Mouse (Mus musculus) neural tube, embryonic 14.5 days (tissue): Measurements from ENCODE around the gene Abcc9. TPM values are rescaled to one million over a fixed set of nuclear protein-coding genes. Genes with fewer than 3 reads are reported as not detected.

Source experiments
- ATAC-seq: fragments of 200-750 bp; cut with Nextera tagmentation; 2 replicates; pipeline ENCODE4 v1.8.0; 2017; ENCODE audit warnings: low read depth, mild to moderate bottlenecking, moderate TSS enrichment, moderate library complexity
- H3K27ac ChIP-seq: fragments of 300-500 bp; sonication (generic); 2 replicates; pipeline ENCODE4 v1.5.1; 2014; ENCODE audit warnings: low read depth, mild to moderate bottlenecking, control low read depth, low read length, moderate library complexity, mixed read lengths
- H3K27me3 ChIP-seq: fragments of 300-500 bp; sonication (generic); 2 replicates; pipeline ENCODE4 v1.6.1; 2014; ENCODE audit warnings: low read length; ENCODE audit not compliant: control insufficient read depth, insufficient read depth
- H3K36me3 ChIP-seq: fragments of 300-500 bp; sonication (generic); 2 replicates; pipeline ENCODE4 v1.6.1; 2014; ENCODE audit warnings: low read length, mixed read lengths; ENCODE audit not compliant: control insufficient read depth, insufficient read depth
- H3K4me1 ChIP-seq: fragments of 300-500 bp; sonication (generic); 2 replicates; pipeline ENCODE4 v1.6.1; 2014; ENCODE audit warnings: low read length; ENCODE audit not compliant: control insufficient read depth, insufficient read depth
- H3K4me2 ChIP-seq: fragments of 300-500 bp; sonication (generic); 2 replicates; pipeline ENCODE4 v1.6.1; 2014; ENCODE audit warnings: mild to moderate bottlenecking, low read depth, low read length, control low read depth
- H3K4me3 ChIP-seq: fragments of 300-500 bp; sonication (generic); 2 replicates; pipeline ENCODE4 v1.5.1; 2014; ENCODE audit warnings: low read depth, low read length, control low read depth, mixed read lengths
- H3K9ac ChIP-seq: fragments of 300-500 bp; sonication (generic); replicated peaks from 2 replicates; pipeline ENCODE4 v1.6.1; 2014; ENCODE audit warnings: low read depth, mild to moderate bottlenecking, control low read depth, low read length, mixed read lengths
- H3K9me3 ChIP-seq: fragments of 300-500 bp; sonication (generic); 2 replicates; pipeline ENCODE4 v1.6.1; 2016; ENCODE audit warnings: low read length; ENCODE audit not compliant: control insufficient read depth
- WGBS: fragments of 180-500 bp; shearing (Covaris S2); extraction: QIAGEN DNeasy Blood & Tissue Kit; methylation state at CpG from one replicate; pipeline ENCODE4 v1.1.7; 2014; 5-methylcytosine and 5-hydroxymethylcytosine counted together
- polyA plus RNA-seq: library from polyadenylated mRNA; unstranded; fragments of >200 nt; fragmentation: Nextera tagmentation; extraction: Ambion mirVana; gene quantifications from 2 replicates; pipeline ENCODE4 v1.2.1, GENCODE M21; 2014

Gene Abcc9
- polyA plus RNA-seq, 1 experiment from 2014 or later: 4.6 TPM

GRCm38 (mm10) chr6:142540131-142540530, 162.0 kb downstream of the Abcc9 start:
- WGBS: 91% methylated on average over 5 of the region's 5 CpGs
- no peaks in the 10 kb centered on the region for H3K36me3 ChIP-seq
- H3K4me2 ChIP-seq: no peak overlapping the region
- H3K27ac ChIP-seq: no peak overlapping the region
- no peak for ATAC-seq
- no peak overlapping the region for H3K9ac ChIP-seq
- H3K27me3 ChIP-seq: no peaks in the 10 kb centered on the region
- no peaks in the 10 kb centered on the region for H3K9me3 ChIP-seq
- no peaks in the 10 kb centered on the region for H3K4me1 ChIP-seq
- no peak overlapping the region for H3K4me3 ChIP-seq

- H3K36me3 ChIP-seq: no peaks in the 10 kb centered on the region
- no peaks in the 10 kb centered on the region for H3K4me1 ChIP-seq
- H3K27me3 ChIP-seq: no peaks in the 10 kb centered on the region
- H3K4me3 ChIP-seq: no peak overlapping the region
- H3K27ac ChIP-seq: no peak overlapping the region
- no peaks in the 10 kb centered on the region for H3K9me3 ChIP-seq
- no peak overlapping the region for H3K4me2 ChIP-seq
- 86% methylated on average over 17 of the region's 17 CpGs for WGBS
- no peak overlapping the region for H3K9ac ChIP-seq
- no peak for ATAC-seq
These were observed 163.6 kb downstream of the Abcc9 start for GRCm38 (mm10) chr6:142538503-142538902.

Other genes starting within 250 kb of the Abcc9 start
- gene Gys2, start 229.2 kb downstream of the Abcc9 start, polyA plus RNA-seq: not detected in 2 replicates
- 568 and 607 TPM in 2 replicates for gene Ldhb, start 194.4 kb downstream of the Abcc9 start, polyA plus RNA-seq
- 8.3 and 11.7 TPM in 2 replicates for gene Kcnj8, start 130.7 kb downstream of the Abcc9 start, polyA plus RNA-seq
- gene Cmas, start 54.4 kb upstream of the Abcc9 start, polyA plus RNA-seq: 181 and 199 TPM in 2 replicates
- 0.09 TPM in 1 of 2 replicates, not detected in the other for gene Sult6b2, start 102.2 kb upstream of the Abcc9 start, polyA plus RNA-seq